Mouse (Mus musculus): ENCODE data around the gene Mitf. TPM values are rescaled to one million over a fixed set of nuclear protein-coding genes. Genes with fewer than 3 reads are reported as not detected.

Mitf gene
- polyA plus RNA-seq, 1 experiment from 2014 or later = 2.4 TPM

- ATAC-seq (ENCODE audit: low FRiP score, low read depth) = no peak
- Histone ChIP-seq H3K4me2 (no peak overlapping the region), H3K4me1 (replicated peaks) (no peaks in the 10 kb centered on the region), H3K9me3 (no peaks in the 10 kb centered on the region), H3K27me3 (no peaks in the 10 kb centered on the region), H3K36me3 (no peaks in the 10 kb centered on the region), H3K4me3 (no peak overlapping the region), H3K27ac (replicated peaks) (no peak overlapping the region), H3K9ac (no peak overlapping the region)
- 88% methylated on average over 3 of the region's 3 CpGs for WGBS
These were observed 21.2 kb downstream of the Mitf start for GRCm38 (mm10) chr6:97828021-97828420.

GRCm38 (mm10) chr6:97828822-97829719, 22.2 kb downstream of the Mitf start:
- no peak overlapping the region for H3K9ac ChIP-seq
- H3K36me3 ChIP-seq = no peaks in the 10 kb centered on the region
- ATAC-seq (ENCODE audit: low FRiP score, low read depth) = no peak
- 74% methylated on average over 13 of the region's 13 CpGs for WGBS
- no peaks in the 10 kb centered on the region for H3K27me3 ChIP-seq
- H3K4me1 ChIP-seq (replicated peaks) = no peaks in the 10 kb centered on the region
- no peak overlapping the region for H3K4me3 ChIP-seq
- no peak overlapping the region for H3K4me2 ChIP-seq
- no peak overlapping the region for H3K27ac ChIP-seq (replicated peaks)
- no peaks in the 10 kb centered on the region for H3K9me3 ChIP-seq

GRCm38 (mm10) chr6:97832501-97832900, 25.6 kb downstream of the Mitf start:
- H3K27ac ChIP-seq (replicated peaks) = no peak overlapping the region
- ATAC-seq (ENCODE audit: low FRiP score, low read depth) = no peak

GRCm38 (mm10) chr6:97836176-97836575, 29.3 kb downstream of the Mitf start:
- Histone ChIP-seq H3K27me3 (no peaks in the 10 kb centered on the region), H3K9me3 (no peaks in the 10 kb centered on the region), H3K4me3 (no peak overlapping the region), H3K4me2 (no peak overlapping the region), H3K27ac (replicated peaks) (no peak overlapping the region), H3K36me3 (no peaks in the 10 kb centered on the region), H3K9ac (no peak overlapping the region), H3K4me1 (replicated peaks) (no peaks in the 10 kb centered on the region)
- no peak for ATAC-seq (ENCODE audit: low FRiP score, low read depth)
- WGBS = 71% methylated on average over 7 of the region's 7 CpGs

More at GRCm38 (mm10) chr6:97832501-97832900, 25.6 kb downstream of the Mitf start:
- Histone ChIP-seq H3K4me3 (no peak overlapping the region), H3K36me3 (no peaks in the 10 kb centered on the region), H3K9ac (no peak overlapping the region), H3K27me3 (no peaks in the 10 kb centered on the region), H3K9me3 (no peaks in the 10 kb centered on the region), H3K4me2 (no peak overlapping the region), H3K4me1 (replicated peaks) (no peaks in the 10 kb centered on the region)
- 95% methylated on average over 4 of the region's 4 CpGs for WGBS

GRCm38 (mm10) chr6:97837711-97838110, 30.9 kb downstream of the Mitf start:
- no peak overlapping the region for H3K27ac ChIP-seq (replicated peaks)
- H3K9ac ChIP-seq = no peak overlapping the region
- no peak overlapping the region for H3K4me2 ChIP-seq

GRCm38 (mm10) chr6:97839568-97839967, 32.7 kb downstream of the Mitf start:
- H3K4me2 ChIP-seq = no peak overlapping the region
- no peak for ATAC-seq (ENCODE audit: low FRiP score, low read depth)
- no peak overlapping the region for H3K27ac ChIP-seq (replicated peaks)
- H3K36me3 ChIP-seq = no peaks in the 10 kb centered on the region
- no peak overlapping the region for H3K4me3 ChIP-seq
- H3K4me1 ChIP-seq (replicated peaks) = no peaks in the 10 kb centered on the region
- H3K9ac ChIP-seq = no peak overlapping the region
- H3K9me3 ChIP-seq = no peaks in the 10 kb centered on the region
- no peaks in the 10 kb centered on the region for H3K27me3 ChIP-seq

More at GRCm38 (mm10) chr6:97837711-97838110, 30.9 kb downstream of the Mitf start:
- no peaks in the 10 kb centered on the region for H3K36me3 ChIP-seq
- ATAC-seq (ENCODE audit: low FRiP score, low read depth) = no peak
- no peak overlapping the region for H3K4me3 ChIP-seq
- H3K9me3 ChIP-seq = no peaks in the 10 kb centered on the region
- no peaks in the 10 kb centered on the region for H3K4me1 ChIP-seq (replicated peaks)
- H3K27me3 ChIP-seq = no peaks in the 10 kb centered on the region

GRCm38 (mm10) chr6:97844112-97844511, 37.3 kb downstream of the Mitf start:
- H3K4me1 ChIP-seq (replicated peaks) = no peaks in the 10 kb centered on the region
- H3K27ac ChIP-seq (replicated peaks) = no peak overlapping the region
- H3K9me3 ChIP-seq = no peaks in the 10 kb centered on the region
- no peak overlapping the region for H3K9ac ChIP-seq
- H3K36me3 ChIP-seq = no peaks in the 10 kb centered on the region
- no peaks in the 10 kb centered on the region for H3K27me3 ChIP-seq
- H3K4me2 ChIP-seq = no peak overlapping the region
- no peak for ATAC-seq (ENCODE audit: low FRiP score, low read depth)
- no peak overlapping the region for H3K4me3 ChIP-seq
- 71% methylated on average over 3 of the region's 3 CpGs for WGBS

- Histone ChIP-seq H3K4me1 (replicated peaks) (no peaks in the 10 kb centered on the region), H3K27ac (replicated peaks) (no peak overlapping the region), H3K9ac (no peak overlapping the region), H3K27me3 (no peaks in the 10 kb centered on the region), H3K4me2 (no peak overlapping the region), H3K36me3 (no peaks in the 10 kb centered on the region), H3K9me3 (no peaks in the 10 kb centered on the region), H3K4me3 (no peak overlapping the region)
- WGBS = 60% methylated on average over 9 of the region's 9 CpGs
- no peak for ATAC-seq (ENCODE audit: low FRiP score, low read depth)
These were observed 41.5 kb downstream of the Mitf start for GRCm38 (mm10) chr6:97848191-97848857.

GRCm38 (mm10) chr6:97854236-97854635, 47.4 kb downstream of the Mitf start:
- Histone ChIP-seq H3K27ac (replicated peaks) (no peak overlapping the region), H3K27me3 (no peaks in the 10 kb centered on the region), H3K4me2 (no peak overlapping the region), H3K36me3 (no peaks in the 10 kb centered on the region), H3K9ac (no peak overlapping the region), H3K9me3 (no peaks in the 10 kb centered on the region), H3K4me3 (no peak overlapping the region), H3K4me1 (replicated peaks) (no peaks in the 10 kb centered on the region)
- no peak for ATAC-seq (ENCODE audit: low FRiP score, low read depth)
- 100% methylated on average over 2 of the region's 2 CpGs for WGBS

GRCm38 (mm10) chr6:97855420-97856170, 48.7 kb downstream of the Mitf start:
- Histone ChIP-seq H3K4me3 (no peak overlapping the region), H3K9me3 (no peaks in the 10 kb centered on the region), H3K4me1 (replicated peaks) (no peaks in the 10 kb centered on the region), H3K4me2 (no peak overlapping the region), H3K36me3 (no peaks in the 10 kb centered on the region), H3K27ac (replicated peaks) (no peak overlapping the region), H3K27me3 (no peaks in the 10 kb centered on the region), H3K9ac (no peak overlapping the region)
- 91% methylated on average over 8 of the region's 8 CpGs for WGBS
- no peak for ATAC-seq (ENCODE audit: low FRiP score, low read depth)

- H3K9ac ChIP-seq = no peak overlapping the region
- WGBS = 83% methylated on average over 8 of the region's 8 CpGs
These were observed 49.6 kb downstream of the Mitf start for GRCm38 (mm10) chr6:97856502-97856901.

GRCm38 (mm10) chr6:97857690-97858089, 50.8 kb downstream of the Mitf start:
- no peaks in the 10 kb centered on the region for H3K36me3 ChIP-seq
- ATAC-seq (ENCODE audit: low FRiP score, low read depth) = no peak
- no peaks in the 10 kb centered on the region for H3K9me3 ChIP-seq
- 73% methylated on average over 3 of the region's 3 CpGs for WGBS
- H3K4me1 ChIP-seq (replicated peaks) = no peaks in the 10 kb centered on the region
- H3K9ac ChIP-seq = no peak overlapping the region
- no peak overlapping the region for H3K4me2 ChIP-seq
- no peak overlapping the region for H3K4me3 ChIP-seq
- no peaks in the 10 kb centered on the region for H3K27me3 ChIP-seq
- H3K27ac ChIP-seq (replicated peaks) = no peak overlapping the region

More at GRCm38 (mm10) chr6:97856502-97856901, 49.6 kb downstream of the Mitf start:
- Histone ChIP-seq H3K9me3 (no peaks in the 10 kb centered on the region), H3K4me2 (no peak overlapping the region), H3K4me3 (no peak overlapping the region), H3K36me3 (no peaks in the 10 kb centered on the region), H3K27me3 (no peaks in the 10 kb centered on the region), H3K27ac (replicated peaks) (no peak overlapping the region), H3K4me1 (replicated peaks) (no peaks in the 10 kb centered on the region)
- no peak for ATAC-seq (ENCODE audit: low FRiP score, low read depth)

Measured in hindbrain, embryonic 15.5 days (tissue).